Mouse (Mus musculus) heart, postnatal 25 days (tissue): ENCODE results near the gene 9930104L06Rik. TPM values are rescaled to one million over a fixed set of nuclear protein-coding genes. Genes with fewer than 3 reads are reported as not detected.

Experiments used
- DNase-seq: peaks from one replicate; pipeline ENCODE4 v3.0.0; 2022; ENCODE audit warnings: low spot score
- intact Hi-C: fragments of 180-260 bp; cut with DNase I; formaldehyde crosslinking; loops from one replicate; pipeline ENCODE4 v1.15.1; 2025
- total RNA-seq, 2 experiments: library from RNA; stranded (reverse); gene quantifications; 2 replicates each; pipeline ENCODE4 v1.2.3; 2021

Gene 9930104L06Rik
- total RNA-seq, 2 experiments from 2014 or later, result 7.4 to 7.9 TPM

DNA sequence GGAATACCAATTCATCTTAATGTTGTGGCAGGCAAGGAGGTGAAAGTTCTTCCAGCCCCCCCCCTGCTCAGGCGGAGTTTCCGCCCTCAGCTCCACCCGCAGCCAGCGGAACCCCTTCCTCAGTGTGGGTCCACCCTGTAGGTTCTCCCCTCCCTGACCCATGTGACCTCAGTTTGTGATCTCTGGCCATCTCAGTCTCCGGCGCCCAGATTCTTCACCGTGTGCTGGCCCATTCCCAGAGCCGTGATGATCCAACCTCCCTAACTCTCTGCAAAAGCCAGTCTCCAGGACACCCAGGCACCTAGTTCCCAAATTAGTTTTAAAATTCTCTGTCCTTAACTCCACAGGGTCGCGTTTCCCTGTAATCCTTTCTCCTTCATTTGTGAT is 50.9 kb downstream of the 9930104L06Rik start:
- DNase-seq, result no peak
- intact Hi-C loops, result no loop called here

DNA sequence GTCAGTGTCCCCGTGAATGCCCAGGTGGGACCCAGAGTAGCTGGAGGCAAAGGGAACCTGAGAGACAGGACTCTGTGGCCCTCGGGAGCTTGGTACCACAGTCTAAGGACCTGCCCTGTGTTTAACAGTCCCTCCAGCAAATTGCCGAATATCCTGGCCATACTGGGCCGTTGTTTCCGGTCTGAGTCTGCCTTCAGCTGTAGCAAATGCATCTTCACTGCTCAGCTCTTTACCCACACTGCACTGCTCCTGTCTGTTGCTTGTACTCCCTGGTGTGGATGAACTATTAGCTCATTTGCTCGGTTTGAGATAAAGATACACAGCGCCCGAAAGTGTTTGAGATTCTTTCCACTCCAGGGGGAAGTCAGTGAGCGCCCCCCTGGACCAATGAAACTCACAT is 51.5 kb downstream of the 9930104L06Rik start:
- intact Hi-C loops, result no loop called here
- DNase-seq, result no peak

DNA sequence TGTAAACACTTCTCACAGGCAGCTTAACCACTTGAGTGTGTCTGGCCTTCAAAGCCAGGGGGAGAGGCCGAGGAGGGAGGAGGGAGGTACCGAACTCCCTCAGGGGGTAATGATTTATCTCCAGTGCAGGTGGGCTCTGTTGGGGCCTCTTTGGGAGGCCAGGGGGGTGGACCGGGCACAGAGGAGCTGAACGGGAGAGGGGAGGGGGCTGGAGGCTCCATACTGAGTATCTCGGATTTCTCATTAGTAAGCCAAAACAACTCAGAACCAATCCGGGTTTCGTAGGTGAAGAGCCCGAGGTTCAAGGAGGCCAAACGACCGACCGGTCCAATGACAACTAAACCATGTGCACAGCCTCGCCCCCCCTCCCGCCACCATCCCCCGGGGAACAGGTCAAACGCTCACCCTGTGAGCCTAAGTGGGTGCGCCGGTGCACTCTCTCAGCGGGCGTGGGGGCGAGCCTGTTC is 53.0 kb downstream of the 9930104L06Rik start:
- no peak for DNase-seq
- intact Hi-C loops, result no loop called here

DNA sequence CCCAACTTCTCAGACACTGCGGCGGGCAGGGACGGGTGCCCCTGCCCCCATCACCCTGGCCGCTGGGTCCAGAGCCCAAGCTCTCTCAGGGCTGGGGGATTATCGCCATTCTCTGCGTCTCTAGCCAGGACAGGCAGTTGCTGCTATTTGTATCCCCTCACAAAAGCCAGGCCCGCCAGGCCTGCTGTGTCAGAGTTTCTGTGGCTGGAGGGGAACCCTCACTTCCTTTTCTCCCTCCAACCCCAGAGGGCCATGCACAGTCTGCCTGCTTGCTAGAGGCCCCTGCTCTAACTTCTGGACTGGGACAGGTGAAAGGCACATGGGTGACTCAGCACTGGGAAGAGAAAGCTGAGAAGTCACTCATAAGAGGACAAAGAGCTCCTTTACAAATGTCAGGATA is 53.5 kb downstream of the 9930104L06Rik start:
- intact Hi-C loops, result no loop called here
- no peak for DNase-seq

Other genes with a start within 250 kb of the 9930104L06Rik start
- 10 to 100 TPM; 10.8 to 13.2 TPM for gene Utp11, start 243.4 kb upstream of the 9930104L06Rik start, total RNA-seq
- gene Fhl3, start 236.3 kb upstream of the 9930104L06Rik start, total RNA-seq, result 10 to 100 TPM; 12.7 to 14.2 TPM
- 10 to 100 TPM; 18.4 to 18.6 TPM for gene Sf3a3, start 222.3 kb upstream of the 9930104L06Rik start, total RNA-seq
- gene Inpp5b, start 195.2 kb upstream of the 9930104L06Rik start, total RNA-seq, result 10 to 100 TPM; 10.1 to 10.4 TPM
- gene Mtf1, start 134.9 kb upstream of the 9930104L06Rik start, total RNA-seq, result 10 to 100 TPM; 13.7 to 16.5 TPM
- gene Yrdc, start 86.4 kb upstream of the 9930104L06Rik start, total RNA-seq, result 10 to 100 TPM; 16.1 to 16.6 TPM
- gene 1110065P20Rik, start 85.9 kb upstream of the 9930104L06Rik start, total RNA-seq, result 10 to 100 TPM; 21.8 to 23.8 TPM
- gene Maneal, start 74.9 kb upstream of the 9930104L06Rik start, total RNA-seq, result under 1 TPM; 0.08 to 0.29 TPM
- gene Epha10, start 56.1 kb upstream of the 9930104L06Rik start, total RNA-seq, result not detected
- gene Cdca8, start 2.3 kb downstream of the 9930104L06Rik start, total RNA-seq, result 1 to 10 TPM in 1 of 2 experiments, under 1 TPM in 1; 0.88 to 1.4 TPM
- gene Rspo1, start 49.4 kb downstream of the 9930104L06Rik start, total RNA-seq, result 1 to 10 TPM; 3.1 to 3.6 TPM
- 10 to 100 TPM; 25.9 to 27.0 TPM for gene Gnl2, start 79.5 kb downstream of the 9930104L06Rik start, total RNA-seq
- gene Dnali1, start 128.7 kb downstream of the 9930104L06Rik start, total RNA-seq, result not detected
- 1 to 10 TPM; 7.6 to 8.8 TPM for gene Snip1, start 129.6 kb downstream of the 9930104L06Rik start, total RNA-seq
- gene Meaf6, start 148.1 kb downstream of the 9930104L06Rik start, total RNA-seq, result 10 to 100 TPM; 21.1 to 22.0 TPM
- gene Zc3h12a, start 190.8 kb downstream of the 9930104L06Rik start, total RNA-seq, result 1 to 10 TPM; 3.5 to 4.1 TPM